Mouse (Mus musculus) cerebellum, adult 2 months (tissue): ENCODE results near the gene Tmod1.

ENCODE experiments used
- CTCF ChIP-seq: fragments of 200-500 bp; IDR thresholded peaks from 2 replicates; pipeline ENCODE4 v1.5.1; 2011; ENCODE audit warnings: low read depth, mild to moderate bottlenecking, control low read depth, low read length, moderate library complexity, borderline replicate concordance; ENCODE audit not compliant: insufficient read depth
- POLR2A ChIP-seq: fragments of 200-500 bp; IDR thresholded peaks from 2 replicates; pipeline ENCODE4 v1.6.1; 2011; ENCODE audit warnings: low read length, control low read depth, borderline replicate concordance; ENCODE audit not compliant: insufficient read depth

DNA sequence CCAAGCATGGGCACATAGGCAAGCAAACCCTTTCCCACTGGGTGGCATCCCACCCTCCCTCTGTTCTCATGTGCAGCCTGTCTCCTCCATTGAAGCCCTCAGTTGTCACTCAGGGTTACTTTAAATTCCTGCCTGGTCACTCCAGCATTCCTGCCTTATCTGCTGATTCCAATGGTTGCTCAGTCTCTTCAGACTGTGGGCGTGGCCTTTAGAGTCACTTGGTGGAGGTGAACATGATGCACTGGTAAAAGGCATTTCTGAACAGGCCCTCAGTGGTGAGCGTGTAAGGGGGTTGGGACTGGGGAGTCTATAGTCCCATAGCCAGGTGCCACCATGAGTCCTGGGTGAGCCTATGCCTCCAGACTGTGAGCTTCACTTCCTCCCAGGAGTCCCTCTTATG lies 5.5 kb upstream of the Tmod1 start:
- TF ChIP-seq CTCF (no peak), POLR2A (no peak)
